Mouse (Mus musculus) heart, adult 8-10 months (tissue): ENCODE measurements at regions not wholly inside any gene's neighbourhood (a gene's known extent, or its start where the extent isn't known, plus 50 kb on each side); places are given as distances from the start of the nearest gene placed in this dataset.

ENCODE experiments used
- DNase-seq: peaks from one replicate; pipeline ENCODE4 v3.0.0; 2022; ENCODE audit warnings: low spot score

GRCm38 (mm10) chr11:64138934-64139333, 59.7 kb upstream of the Cox10 start:
- no peak for DNase-seq

GRCm38 (mm10) chr11:64135766-64136165, 56.5 kb upstream of the Cox10 start:
- DNase-seq, result no peak

GRCm38 (mm10) chr11:64135308-64135591, 56.0 kb upstream of the Cox10 start:
- no peak for DNase-seq

- DNase-seq, result no peak
Measured at GRCm38 (mm10) chr11:64134571-64135307, 55.5 kb upstream of the Cox10 start.
